Mouse (Mus musculus) adrenal gland (tissue): ENCODE results near the gene Rps19bp1.

ENCODE experiments used
- intact Hi-C: fragments of 180-260 bp; cut with DNase I; formaldehyde crosslinking; loops from one replicate; pipeline ENCODE4 v1.15.1; 2025
- long read RNA-seq, 2 experiments: library from polyadenylated mRNA; unstranded; transcript quantifications; one replicate each; pipeline ENCODE4 v2.0.0; 2020; ENCODE audit warnings: borderline replicate concordance in 1 of 2; ENCODE audit not compliant: insufficient replicate concordance in 1 of 2

Gene Rps19bp1
- long read RNA-seq, experiment 1, transcript Rps19bp1-201 (4 exons, 838 nt) = major isoform, 57 of 64 reads
- long read RNA-seq, experiment 1, partial matches to known transcripts = 3 of 64 reads
- long read RNA-seq, experiment 1, other reads (novel, unspliced or antisense) = 0 of 64 reads
- long read RNA-seq, experiment 2, transcript Rps19bp1-201 (4 exons, 838 nt) = major isoform, 100 of 105 reads
- long read RNA-seq, experiment 2, partial matches to known transcripts = 3 of 105 reads
- long read RNA-seq, experiment 2, other reads (novel, unspliced or antisense) = 0 of 105 reads

DNA sequence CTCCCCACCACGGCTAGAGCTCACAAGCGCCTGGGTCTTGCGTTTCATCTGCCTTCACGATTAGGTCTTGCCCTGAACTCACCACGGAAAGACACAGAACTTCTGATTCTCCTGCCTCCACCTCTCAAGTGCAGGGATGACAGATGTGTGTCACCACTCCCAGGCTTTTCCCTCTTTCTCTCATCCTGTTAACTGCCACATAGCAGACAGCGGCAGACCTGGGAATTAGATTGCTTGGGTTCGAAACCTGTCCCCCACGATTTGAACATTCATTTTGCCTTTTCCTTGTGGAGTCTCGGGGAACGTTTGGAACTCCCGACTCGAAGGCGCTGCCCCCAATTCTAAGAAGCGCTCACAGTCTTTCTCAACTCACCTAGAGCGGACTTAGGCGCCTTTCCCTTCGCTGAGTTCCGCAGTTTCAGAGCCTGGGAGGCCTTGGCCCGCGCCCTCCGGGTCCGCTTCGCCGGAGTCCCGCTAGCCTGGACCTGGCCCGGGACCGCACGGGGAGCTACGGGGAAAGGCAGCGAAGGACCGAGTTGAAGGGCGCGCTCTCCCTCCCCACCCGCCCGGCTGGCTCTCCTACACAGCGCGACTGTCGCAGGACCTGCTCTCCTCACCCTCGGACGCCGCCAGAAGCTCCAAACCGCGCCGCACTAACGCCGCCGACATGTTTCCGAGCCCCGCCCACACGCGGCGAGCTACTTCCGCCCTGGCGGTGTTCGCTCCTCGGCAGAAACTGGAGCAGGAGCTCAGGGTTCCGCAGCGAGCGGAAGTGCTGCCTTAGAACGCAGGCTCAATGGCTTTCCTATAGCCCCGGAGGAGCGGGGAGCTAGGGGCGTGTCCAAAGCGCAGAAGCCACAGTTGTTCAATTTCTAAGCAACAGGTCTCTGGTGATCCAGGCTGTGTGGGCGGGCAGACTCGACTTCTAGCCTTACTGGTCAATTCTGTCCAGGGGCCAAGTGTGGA is at the start of gene Rps19bp1:
TSS of gene Rps19bp1 (minus strand) at position 706 of the 966 bp plus-strand sequence.
- intact Hi-C loops = no loop called here

- intact Hi-C loops = no loop called here
Measured at GRCm38 (mm10) chr15:80306146-80306545, 42.0 kb upstream of the Rps19bp1 start.

DNA sequence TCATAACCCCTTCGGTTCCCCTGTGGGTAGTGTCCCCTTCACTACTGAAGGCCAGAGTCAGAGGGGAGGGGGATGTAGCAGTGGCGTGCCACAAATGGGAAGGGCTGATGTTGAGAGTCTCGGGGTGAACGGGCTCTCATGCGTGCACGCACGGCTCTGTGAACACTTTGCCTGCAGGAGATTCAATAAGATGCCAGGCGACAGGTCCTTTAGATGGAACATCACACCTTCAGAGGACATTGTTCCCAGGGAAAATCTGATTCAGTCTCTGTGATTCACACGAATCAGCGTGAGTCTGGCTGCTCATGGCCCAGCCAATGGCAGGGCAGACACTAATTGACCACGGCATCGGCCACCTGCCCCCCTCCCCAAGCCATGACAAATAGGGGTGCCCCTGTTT is 40.1 kb upstream of the Rps19bp1 start:
- intact Hi-C loops = no loop called here

DNA sequence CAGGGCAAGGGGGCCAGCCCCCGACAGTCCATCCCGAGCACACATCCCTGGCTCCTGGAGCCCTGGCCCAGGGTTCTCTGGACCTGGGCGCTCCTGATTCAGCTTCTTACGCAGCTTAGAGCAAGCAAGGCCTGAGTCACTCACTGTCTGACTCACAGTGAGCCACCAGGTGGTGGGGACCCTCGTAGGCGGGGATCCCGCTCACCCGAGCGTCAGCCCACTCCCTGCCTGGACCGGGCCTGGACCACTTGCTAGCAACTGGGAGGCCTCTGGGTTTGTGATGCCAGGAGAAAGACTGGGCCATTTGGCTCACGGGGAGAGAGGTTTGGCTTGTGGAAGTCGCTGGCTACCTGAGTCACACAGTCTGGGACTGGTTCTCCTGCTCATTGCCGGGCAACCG is 39.7 kb upstream of the Rps19bp1 start:
- intact Hi-C loops = no loop called here

GRCm38 (mm10) chr15:80297146-80297545 is 33.0 kb upstream of the Rps19bp1 start:
- intact Hi-C loops = no loop called here

DNA sequence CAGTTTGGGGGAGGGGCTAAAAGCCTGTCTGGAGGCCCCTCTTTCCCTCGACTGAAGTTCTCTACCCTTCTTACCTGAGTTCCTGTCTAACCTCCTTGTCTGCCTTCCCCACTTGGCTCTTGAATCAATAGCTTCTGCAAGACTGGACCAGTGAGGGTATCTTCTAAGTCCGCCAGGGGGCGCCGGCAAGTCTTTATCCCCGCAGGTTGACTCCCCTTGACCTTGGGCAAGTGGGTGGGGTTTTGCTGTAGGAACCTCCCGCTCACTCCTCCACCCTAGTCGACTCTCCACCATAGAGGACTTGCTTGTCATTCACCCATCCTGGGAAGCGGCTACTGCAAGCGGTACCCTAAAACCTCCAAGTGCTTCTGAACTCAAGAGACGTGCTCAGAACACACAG is 25.3 kb upstream of the Rps19bp1 start:
- intact Hi-C loops = loop anchor here (5.0 kb wide), 1 partner anchor 403 kb away; no protein-coding TSS in a partner anchor

DNA sequence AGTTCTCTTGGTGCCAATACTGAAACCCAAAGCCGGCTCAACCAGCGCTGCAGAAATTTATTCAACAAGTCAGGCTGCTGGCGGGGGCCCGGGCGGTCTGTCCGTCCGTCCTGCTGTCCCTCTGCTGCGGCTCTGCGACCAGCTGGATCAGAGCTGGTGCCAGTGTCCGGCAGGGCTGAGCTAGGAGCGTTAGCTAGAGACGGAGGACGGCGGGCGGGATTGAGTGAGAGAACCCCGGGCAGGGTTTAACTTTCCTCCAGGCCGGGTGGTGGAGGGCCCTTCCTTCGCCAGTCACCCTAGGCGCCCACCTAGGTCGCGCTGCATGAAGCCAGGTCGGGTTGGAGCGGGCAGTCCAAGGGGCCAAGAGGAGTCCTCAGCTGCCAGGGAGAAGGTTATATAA is 23.9 kb upstream of the Rps19bp1 start:
- intact Hi-C loops = loop anchor here (5.0 kb wide), 1 partner anchor 404 kb away; no protein-coding TSS in a partner anchor

DNA sequence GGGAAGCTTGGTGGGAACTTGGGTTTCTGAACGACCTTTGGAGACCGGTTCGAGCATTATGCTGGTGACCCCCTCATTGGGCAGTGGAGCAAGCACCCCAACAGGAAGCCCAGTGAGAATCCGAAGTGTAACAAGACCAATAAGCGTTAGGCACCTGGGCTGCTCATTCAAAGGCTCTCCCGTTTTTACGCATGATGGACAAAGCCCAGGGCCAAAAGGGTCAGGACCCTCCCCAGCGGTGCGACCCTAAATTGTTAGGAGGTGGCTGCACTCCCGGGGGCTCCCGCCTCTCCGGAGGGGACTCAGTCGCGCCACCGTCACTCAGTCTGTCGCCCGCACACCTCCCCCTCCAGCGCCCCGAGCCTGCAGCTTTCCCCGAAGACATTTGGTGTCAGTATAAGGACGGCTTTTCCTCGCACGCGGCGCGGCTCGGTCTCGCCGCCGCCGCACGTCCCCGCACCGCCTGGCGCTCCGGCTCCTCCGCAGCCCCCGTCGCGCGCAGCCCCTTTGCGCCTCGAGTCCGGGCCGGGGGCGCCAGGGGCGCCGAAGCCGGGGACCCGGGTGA is 22.8 kb upstream of the Rps19bp1 start, which contains the start of gene Cacna1i:
TSS of gene Cacna1i (plus strand) at position 388 of the 565 bp plus-strand sequence.
- intact Hi-C loops = loop anchor here (5.0 kb wide), 1 partner anchor 405 kb away; no protein-coding TSS in a partner anchor

DNA sequence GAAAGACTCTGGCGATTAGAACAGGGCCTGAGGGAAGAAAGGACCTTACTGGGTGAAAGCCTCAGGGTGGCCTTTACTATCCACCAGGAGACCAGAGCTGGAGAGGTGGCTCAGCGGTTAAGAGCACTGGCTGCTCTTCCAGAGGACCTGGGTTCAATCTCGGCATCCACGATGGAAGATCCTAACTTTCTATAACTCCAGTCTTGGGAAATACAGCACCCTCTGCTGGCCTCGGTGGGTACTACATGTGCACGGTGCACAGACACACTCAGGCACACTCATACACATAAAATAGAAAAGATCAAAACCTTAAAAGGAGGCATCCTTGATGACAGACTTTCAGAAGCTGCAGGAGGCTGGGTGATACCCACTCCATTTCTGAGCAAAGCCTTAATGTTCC is 16.5 kb upstream of the Rps19bp1 start:
- intact Hi-C loops = no loop called here

- intact Hi-C loops = no loop called here
Measured at GRCm38 (mm10) chr15:80279053-80279452, 14.9 kb upstream of the Rps19bp1 start.

DNA sequence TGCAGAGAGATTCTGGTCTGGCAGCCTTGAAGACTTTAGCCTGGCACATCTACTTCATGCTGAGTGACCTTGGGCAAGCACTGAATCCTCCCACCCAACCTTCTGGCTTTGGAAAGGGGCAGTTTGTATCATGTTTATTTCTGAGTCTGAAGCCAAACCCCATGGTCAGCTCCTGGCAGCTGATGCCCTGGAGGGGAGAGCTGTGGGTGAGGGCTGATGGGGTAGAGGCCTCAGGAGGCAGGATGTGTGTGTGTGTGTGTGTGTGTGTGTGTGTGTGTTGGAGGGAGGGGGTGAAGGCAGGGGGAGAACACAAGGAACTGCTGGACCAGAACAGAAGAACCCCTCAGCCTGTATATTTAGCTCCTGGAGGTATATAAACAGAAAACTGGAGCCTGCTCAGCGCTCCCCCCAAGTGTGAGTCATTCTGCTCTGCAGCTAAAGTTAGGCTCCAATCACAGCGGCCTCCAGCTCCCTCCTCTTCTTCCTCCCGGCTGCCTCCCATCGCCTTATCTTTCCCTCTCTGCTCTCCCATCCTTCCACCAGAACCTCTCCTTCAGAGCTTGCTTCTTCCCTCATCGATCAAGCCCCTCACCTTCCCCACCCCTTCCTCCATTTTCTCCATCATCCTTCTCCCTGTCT is 14.1 kb upstream of the Rps19bp1 start:
- intact Hi-C loops = no loop called here

DNA sequence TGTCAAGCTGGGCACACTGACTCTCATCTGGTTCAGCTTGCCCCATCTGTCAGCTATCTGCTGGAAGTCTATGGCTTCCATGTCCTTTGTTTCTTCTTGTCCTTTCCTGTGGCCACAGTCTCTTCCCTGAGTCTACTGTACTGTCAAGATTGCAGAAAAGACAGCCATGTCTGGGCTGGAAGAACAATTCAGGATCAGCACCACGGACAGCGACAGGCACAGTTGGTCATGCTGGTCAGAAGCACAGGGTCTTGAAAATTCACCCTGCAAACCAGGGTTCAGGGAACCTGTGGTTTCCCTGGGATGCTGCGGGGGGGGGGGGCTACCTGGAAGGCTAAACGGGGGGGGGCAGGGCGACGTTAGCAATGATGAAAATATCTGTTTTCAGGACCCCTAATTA is 13.5 kb upstream of the Rps19bp1 start:
- intact Hi-C loops = no loop called here

DNA sequence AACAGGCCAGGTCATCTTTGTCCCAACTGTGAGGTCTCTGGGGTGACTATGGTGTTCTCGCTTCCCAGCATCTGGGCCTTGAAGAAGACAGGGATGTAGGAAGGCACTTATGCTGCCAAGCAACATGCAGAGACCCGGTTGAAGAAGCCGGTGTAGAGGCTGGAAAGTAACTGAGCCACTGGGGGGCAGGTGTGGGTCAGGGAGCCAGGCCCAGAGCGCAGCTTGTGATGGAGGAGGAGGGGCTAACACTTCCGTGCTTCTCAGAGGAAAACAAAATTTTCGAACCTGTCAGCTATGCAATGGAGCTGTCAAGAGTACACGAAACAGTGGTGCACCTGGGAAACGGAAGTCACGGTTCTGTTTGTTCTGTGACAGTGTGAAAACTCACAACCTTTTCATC is 13.0 kb upstream of the Rps19bp1 start:
- intact Hi-C loops = no loop called here

GRCm38 (mm10) chr15:80271858-80272396 is 7.8 kb upstream of the Rps19bp1 start:
- intact Hi-C loops = no loop called here

GRCm38 (mm10) chr15:80266281-80266680 is 2.2 kb upstream of the Rps19bp1 start:
- intact Hi-C loops = loop anchor here (2.0 kb wide), 1 partner anchor 429 kb away; no protein-coding TSS in a partner anchor

GRCm38 (mm10) chr15:80261100-80261499 is 3.0 kb downstream of the Rps19bp1 start:
- intact Hi-C loops = loop anchor here (2.0 kb wide), 1 partner anchor 34 kb away; no protein-coding TSS in a partner anchor

DNA sequence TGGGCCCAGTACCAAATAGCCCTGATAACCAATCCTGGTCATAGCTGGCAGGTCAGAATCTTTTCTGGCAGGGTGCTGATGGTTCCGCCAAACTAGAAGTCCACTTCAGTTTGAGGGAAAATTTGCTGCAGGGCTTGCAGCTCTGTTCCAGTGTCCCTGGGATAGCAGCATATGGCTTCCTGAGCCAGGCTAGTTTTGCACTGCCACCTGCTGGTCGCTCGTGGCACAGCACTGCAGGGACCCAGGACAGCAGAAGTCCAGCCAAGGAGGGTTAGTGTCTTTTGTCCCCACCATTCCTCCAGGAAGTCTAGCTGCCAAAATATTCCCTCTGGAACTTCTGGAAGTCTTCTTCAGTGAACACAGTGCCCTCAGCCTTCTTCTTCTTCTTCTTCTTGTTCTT is 3.4 kb downstream of the Rps19bp1 start:
- intact Hi-C loops = loop anchor here (2.0 kb wide), 1 partner anchor 34 kb away; no protein-coding TSS in a partner anchor

DNA sequence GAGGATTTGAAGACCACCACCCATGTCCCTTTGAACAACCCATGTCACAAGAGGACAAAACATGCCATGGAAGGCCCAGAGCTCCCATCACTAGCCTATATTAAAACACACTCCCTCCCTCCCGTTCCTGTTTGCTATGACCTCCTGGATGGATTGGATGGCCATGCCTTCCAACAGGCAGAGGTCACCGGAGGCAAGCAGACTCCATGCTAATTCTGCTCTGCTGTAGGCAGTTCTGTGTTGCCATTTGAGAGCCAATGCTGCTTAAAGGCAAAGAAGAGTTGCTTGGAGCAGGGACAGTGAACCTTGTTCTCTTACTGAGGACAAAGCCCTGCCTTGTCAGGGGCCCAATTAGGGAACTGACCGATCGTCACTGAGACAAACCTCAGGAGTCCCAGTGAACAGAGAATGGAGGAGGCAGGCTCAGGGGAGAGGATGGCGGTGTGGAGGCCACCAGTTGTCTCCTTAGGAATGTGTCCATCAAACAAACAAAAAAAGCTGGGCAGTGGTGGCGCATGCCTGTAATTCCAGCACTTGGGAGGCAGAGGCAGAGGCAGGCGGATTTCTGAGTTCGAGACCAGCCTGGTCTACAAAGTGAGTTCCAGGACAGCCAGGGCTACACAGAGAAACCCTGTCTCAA is 4.6 kb downstream of the Rps19bp1 start:
- intact Hi-C loops = loop anchor here (2.0 kb wide), 1 partner anchor 33 kb away; no protein-coding TSS in a partner anchor

DNA sequence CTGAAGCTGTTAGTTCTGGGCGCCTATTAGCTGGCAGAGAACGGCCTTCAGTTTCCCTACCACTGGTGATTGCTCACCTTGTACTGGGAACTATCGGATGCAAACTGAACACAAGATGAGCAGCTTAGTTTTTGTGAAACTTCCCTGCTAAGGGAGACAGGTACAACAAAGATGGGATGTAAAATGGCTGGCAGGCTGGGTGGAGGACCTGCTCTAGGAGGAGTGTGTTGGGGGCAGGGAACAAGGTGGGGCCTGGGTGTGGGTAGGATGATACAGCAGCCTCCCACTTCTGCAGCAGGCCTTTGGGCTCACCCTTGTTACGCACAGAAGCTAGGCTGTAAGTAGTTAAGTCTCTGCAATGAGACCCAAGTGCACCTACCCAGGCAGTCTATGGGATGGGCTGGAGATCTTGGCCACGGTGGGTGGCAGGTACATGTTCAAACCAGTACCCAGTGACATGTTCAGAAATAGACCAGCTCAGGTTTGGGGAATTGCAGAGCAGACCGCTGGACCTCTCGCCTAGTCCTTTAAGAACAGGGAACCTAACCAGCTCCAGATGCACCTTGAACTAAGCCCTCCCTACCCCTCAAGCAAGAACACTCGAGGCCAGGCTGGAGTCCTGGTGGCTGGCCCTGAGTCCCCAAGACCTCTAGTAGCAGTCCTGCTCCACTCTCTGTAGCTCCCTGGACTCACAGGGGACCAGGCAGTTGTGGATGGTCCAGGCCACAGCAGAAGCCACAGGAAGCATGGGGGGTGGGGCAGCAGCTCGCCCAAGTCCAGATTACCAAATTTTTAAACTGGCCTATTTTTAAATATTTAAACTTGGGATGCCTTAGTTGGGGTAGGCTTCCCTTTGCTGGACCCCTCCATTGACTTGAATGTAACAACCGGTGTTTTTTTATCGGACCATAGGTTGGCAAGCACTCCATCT is 5.6 kb downstream of the Rps19bp1 start:
- intact Hi-C loops = no loop called here
